Mouse (Mus musculus): Measurements from ENCODE around the gene Btbd9. TPM values are rescaled to one million over a fixed set of nuclear protein-coding genes. Genes with fewer than 3 reads are reported as not detected.

The Btbd9 gene
- 21.6 and 34.6 TPM in 2 replicates for polyA plus RNA-seq (2012; rRNA removed)

DNA sequence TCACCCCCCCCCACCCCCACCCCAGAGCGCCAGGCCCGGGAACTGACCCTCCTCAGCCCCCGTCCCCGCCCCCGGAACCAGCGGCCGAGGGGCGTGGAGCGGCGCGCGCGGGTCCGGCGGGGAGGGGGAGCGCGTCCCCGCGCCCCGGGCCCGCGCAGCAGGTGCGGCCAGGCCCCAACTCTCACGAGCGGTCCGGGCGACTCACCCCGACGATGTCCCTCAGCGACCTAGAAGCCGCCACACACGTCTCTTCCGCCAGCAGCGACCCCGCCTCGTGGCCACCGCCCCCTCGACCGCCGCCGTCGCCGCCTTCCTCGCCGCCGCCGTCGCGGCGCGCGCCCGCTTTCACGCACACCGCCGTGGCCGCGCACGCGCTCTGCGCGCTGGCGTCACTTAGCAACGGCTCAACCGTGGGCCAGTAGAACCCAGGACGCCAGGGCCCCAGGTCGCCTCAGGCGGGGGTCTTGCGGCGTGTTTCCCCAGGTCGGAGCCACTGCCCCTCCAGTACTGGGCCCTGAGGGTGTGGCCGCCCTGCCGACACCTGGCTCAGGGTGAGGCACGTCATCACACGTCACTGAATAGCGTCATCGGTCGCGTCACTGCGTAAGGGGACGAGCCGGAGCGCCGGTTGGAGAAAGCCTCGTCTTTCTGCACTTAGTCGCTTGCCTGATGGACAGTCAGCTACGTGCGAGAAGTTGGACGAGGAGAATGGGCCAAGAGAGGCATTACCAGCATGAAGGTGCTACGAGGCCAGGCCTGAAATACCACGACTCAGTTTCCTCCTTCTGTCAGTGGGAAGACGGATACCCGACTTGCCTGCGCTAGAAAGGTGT, at the start of gene Btbd9:
TSS of gene Btbd9 (minus strand) at position 548 of the 833 bp plus-strand sequence.

DNA sequence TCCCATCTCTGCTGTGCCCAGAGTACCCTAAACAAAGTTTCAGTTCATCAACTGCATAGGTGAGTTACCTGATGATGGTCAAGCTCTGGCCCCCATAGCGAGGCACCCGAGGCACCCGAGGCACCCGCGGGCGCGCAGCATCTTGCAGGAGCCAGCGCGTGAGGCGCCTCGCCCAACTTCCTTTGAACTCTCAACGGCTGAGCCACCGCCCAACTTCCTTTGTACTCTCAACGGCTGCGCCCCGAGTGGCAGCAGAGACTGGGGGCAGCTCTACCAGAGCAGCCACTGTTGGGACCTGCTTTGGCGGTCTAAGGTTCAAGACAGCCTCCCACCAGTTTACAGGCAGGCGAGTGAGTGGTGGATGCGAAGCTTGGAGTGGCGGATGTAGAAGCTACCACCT, 47.8 kb upstream of the Btbd9 start, which contains the start of gene Dnah8:
TSS of gene Dnah8 (plus strand) at position 223 of the 400 bp plus-strand sequence.

Other genes starting within 250 kb of the Btbd9 start
- 5.0 and 5.9 TPM in 2 replicates for gene Dnah8, start 47.9 kb upstream of the Btbd9 start, polyA plus RNA-seq (2012; rRNA removed)
- 35.5 and 39.1 TPM in 2 replicates for gene Glo1, start 50.4 kb upstream of the Btbd9 start, polyA plus RNA-seq (2012; rRNA removed)